Mouse (Mus musculus) cerebral cortex, adult 2 months (tissue): ENCODE results near the gene Gfod2.

Source experiments
- WGBS: fragments of 180-500 bp; shearing (Covaris S2); methylation state at CpG from one replicate; pipeline ENCODE4 v1.1.7; 2018; 5-methylcytosine and 5-hydroxymethylcytosine counted together

The Gfod2 gene

DNA sequence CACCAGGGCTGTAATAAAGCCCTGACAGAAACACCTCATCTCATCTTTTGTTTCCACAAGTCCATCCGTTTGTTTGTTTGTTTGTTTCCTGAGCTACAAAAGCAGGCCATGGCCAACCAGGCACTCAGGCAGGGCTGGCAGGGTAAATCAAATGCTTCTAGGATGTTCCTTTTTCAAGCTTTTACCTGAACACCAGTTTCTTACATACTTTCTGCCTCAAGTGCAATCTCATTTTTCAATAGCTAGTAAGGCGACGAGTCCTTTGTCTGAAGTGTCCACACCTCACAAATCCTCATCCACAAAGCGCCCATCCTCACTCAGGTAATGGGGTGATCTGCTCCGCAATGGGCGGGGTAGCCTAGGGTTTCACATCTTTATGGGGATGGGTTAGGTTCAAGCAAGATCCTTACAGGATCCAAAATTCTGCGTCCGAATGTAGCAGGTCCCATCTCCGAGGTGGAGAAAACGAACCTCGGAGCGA lies 628 bp downstream of the Gfod2 start:
- 2% methylated on average over 12 of the region's 12 CpGs for WGBS

DNA sequence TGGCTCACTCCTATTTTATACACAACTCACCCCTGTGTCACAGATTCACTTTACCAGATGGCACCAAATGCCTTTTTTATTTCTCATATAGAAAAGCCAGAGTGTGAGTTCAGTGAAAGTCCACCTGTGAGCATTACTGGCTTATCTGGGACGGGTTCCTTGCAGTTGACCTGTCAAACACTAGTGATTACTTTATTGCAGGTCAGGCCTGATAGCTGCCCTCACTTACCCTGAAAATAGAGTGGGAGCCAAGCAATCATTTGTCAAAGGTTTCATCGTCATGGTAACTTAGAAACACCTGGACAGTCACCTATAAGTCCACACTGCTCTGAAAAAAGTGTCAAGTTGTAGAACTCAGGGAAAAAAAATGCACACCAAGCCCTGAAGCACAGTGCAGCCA lies 3.8 kb downstream of the Gfod2 start:
- WGBS = 97% methylated on average over 2 of the region's 2 CpGs

DNA sequence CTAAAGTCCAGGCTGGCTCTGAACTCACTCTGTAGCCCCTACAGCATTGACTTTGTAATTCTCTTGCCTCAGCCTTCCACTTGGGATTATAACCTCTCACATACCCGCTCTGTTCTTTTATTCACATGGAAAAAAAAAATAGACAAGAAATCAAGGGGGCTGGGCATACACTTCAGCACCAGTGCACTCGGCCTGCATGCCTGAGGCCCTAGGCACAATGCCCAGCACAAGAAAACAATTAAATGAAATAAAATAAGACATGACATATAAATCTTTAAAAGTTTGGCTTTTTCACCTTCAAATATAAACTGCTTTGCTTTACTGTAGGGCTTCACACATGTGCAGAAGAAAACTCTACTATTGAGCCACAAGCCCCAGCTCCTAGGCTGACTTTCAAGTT lies 4.5 kb downstream of the Gfod2 start:
- WGBS = 73% methylated on average over 2 of the region's 2 CpGs

DNA sequence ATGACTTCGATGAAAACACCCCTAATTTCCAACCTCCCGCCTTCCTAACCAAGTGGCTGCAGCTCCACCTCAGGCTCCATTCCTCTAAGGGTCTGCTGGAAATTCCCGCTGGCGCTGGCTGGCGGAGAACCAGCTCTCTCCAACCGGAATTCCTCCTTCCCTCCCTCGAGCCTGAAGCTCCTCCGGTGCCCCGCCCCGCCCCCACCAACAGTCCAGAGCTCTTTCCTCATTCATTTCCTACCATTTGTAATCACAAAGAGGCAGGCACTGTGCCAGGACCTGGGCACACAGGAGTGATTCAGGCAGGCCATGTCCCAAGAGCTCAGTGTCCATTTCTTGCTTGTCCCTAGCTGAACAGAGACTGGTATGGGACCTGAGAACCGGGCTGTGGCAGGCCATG lies 7.9 kb downstream of the Gfod2 start:
- WGBS = 25% methylated on average over 11 of the region's 11 CpGs

DNA sequence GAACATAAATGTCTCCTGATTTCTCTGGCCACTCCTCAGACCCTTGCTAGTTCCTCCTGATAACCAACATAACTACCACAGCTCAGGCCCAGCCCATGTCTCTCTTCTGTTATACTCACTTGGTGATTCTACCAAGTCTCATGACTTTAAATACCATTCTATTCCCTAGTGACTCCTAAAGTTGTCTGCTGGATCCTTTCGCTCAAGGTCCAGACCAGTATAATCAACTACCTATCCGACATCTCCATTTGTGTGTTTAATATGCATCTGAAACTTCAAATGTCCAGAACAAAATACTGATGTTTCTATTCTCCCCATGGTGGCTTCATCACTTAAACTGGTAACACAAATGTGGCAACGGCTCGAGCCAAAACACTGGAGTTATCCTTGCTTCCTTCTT lies 15.2 kb downstream of the Gfod2 start:
- 88% methylated on average over 4 of the region's 4 CpGs for WGBS

DNA sequence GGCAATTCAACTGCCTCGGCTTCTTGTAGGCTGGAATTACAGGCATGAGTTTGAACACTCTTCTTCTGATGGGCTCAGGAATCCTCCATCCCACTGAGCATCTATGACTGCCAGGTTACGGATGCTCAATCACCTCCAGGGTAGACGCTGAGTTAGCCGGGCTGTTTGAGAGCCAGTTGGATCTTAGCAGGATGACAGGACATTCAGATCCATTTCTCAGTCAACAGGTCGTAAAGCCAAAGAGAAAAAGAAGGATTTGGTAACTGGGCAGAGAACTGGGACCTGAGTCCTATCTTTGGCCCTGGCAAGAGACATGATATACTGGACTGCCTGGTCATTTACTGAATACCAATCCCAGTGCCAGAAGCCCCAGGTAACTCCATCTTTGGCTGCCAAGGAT lies 19.2 kb downstream of the Gfod2 start:
- 94% methylated on average over 5 of the region's 5 CpGs for WGBS

DNA sequence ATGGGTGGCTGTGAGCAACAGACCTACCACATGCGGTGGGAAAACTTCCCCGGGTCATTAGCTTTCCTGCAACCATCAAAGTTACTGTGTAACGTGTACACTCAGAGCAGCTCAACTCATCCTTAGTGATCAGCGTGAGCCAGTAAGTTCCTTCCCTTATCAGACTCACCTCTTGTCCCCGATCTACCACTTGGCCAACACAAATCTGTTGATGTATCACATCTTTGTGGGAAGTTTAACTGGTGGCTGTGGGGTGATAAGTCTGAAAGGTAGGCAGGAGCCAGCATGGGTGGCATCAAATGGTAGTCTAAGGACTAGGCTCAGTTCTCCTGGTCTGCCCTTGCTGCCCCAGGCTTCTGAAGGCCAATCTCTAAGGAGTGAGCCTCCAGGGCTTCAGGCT lies 26.3 kb downstream of the Gfod2 start:
- WGBS = 96% methylated on average over 5 of the region's 5 CpGs

DNA sequence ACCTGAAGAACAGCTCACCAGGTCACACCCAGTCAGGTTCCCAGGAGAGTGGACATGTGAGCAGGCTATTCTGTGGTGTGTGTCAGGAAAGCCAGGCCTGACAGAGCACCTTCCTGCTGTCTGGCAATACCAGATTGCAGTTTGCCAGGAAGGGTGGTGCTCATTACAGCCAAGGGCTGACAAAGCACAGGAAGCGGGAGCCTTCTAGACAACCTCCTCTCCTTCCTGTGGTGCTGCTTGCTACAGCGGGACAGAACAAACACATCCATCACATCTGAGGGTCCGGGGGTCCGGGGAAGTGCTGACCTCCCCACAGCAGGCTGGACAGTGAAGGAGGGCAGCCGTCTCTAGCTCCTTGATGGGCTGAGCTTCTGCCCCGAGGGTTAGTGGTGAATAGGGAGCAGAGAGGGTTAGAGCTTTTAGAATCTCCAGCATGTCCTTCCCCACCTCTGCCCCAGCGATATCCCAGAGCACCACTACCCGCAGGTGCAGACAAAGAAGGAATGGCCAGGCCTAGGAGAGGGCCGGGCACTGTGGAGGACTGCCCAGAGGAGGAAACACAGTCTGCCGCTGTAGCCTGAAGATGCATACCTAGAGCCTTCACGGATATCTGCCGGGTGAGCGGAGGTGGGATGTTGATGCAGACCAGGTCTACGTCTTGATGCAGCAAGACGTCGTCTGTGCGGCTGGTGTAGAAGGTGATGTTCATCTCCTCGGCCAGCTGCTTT lies 30.9 kb downstream of the Gfod2 start:
- 88% methylated on average over 18 of the region's 18 CpGs for WGBS

DNA sequence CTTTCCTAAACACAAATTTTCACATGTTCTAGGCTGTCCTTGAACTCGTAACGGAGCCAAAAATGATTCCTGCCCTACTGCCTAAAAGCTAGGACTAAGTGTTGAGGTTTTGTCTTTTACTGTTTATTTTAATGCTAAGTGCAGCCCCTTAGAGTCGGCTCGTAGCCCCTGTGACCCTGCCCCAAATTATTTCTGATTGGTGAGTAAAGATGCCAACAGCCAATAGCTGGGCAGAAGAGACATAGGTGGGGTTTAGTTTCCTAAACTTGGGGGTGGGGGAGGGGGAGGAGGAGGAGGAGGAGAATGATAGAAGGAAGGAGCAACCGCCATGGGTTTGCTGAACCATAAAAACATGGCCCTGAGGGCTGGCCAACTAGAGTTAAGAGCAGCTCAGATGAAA lies 32.7 kb downstream of the Gfod2 start:
- 87% methylated on average over 5 of the region's 5 CpGs for WGBS

DNA sequence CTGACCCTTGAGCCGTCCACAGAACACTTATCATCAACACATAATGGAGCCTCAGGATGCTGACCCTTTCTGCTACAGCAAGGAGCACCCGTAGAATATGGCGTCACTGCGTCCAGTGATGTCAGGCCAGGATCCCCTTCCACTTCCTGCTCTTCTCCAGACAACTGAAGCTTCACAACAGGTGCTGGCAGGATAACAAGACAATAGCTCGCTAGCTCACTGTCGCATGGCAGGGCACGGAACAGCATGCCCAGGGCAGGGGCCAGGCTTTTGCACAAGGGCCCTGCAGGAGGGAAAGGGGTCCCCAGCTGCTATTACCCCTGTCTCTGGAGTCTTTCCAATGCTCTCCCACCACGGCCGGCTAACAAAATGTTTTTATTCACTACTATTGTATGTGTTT lies 35.6 kb downstream of the Gfod2 start:
- WGBS = 84% methylated on average over 9 of the region's 9 CpGs

DNA sequence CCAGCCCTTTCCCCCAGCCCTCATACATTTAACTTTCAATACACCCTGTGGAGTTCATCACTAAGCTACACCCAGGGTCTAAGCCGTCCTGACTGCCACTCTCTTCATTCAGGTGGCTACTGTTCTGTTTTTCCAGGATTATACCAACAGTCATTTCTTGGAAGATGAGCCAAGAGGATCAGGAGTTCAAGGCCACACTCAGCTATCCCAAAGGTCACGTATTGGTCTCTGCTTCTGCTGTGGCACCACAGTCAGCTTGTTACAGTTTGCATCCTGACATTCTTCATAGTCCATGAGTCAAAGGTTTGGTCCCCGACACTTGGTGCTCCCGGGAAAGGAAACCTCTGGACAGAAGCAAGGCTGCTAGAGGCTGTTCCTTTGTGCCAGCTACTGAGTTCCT lies 38.8 kb downstream of the Gfod2 start:
- 85% methylated on average over 4 of the region's 4 CpGs for WGBS

DNA sequence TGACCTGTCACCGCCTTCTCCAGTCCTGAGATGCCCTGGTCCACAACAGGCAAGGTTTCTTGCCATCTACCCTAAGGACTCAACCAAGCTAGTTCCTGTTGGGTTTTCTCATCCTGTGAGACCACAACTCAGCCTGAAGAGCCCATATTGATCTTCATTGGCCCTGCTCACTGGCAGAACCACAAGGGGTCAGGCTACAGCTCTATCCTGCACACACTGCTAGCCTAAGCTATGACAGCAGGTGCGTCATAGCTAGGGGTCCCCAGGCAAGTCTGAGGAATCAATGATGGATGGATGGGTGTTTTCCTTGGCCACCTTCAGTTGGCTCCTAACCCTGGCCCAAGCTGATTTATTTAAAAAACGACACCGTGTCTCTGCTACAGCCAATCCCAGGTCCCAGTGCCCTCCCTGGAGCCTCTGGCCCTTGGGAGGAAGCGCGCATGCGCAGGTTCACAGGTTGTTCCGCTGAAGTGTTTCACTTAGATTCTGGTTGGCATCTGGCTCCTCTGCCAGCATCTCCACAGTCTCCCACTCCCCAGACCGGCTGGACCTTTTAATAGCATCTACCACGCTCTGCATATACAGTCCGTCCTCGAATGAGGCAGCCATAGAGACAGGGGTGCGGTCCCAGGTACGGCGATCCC lies 42.0 kb downstream of the Gfod2 start:
- 90% methylated on average over 15 of the region's 15 CpGs for WGBS

DNA sequence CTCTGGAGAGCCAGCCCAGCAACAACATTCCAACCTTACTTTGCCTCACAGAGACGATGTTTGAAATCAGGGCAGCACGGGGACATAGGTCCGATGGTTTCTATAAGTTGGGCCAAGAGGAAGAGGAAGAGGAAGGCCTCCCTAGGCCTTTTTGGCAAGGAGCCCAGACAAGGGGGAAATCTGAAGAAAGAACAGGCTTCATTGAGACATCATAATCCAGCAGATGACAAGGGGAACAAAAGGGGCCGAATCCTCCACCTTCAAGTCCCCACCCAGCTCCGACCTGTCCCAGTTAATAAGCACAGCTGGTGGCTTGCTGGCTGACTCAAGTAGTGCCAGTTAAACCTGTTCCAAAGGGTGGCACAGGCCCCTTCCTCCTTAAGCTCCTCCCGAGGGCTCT lies 43.4 kb downstream of the Gfod2 start:
- 68% methylated on average over 6 of the region's 6 CpGs for WGBS

DNA sequence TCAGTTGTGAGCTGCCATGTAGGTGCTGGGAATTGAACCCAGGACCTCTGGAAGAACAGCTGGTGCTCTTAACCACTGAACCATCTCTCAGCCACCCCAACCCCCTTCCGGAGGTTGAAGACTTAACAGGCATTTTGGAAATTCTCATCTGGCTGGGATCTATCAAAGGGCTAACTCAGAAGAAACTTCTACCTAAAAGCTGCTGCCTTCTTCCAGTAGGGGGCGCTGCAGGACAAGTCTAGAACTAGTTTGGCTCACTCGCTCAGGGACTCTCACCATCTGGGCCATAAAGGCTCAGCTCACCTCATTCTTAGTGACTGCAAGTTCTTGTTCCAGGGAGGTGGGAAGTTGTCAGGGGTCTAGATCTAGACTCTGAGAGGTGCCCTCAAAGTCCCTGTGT lies 44.3 kb downstream of the Gfod2 start:
- 6% methylated on average over 3 of the region's 3 CpGs for WGBS

DNA sequence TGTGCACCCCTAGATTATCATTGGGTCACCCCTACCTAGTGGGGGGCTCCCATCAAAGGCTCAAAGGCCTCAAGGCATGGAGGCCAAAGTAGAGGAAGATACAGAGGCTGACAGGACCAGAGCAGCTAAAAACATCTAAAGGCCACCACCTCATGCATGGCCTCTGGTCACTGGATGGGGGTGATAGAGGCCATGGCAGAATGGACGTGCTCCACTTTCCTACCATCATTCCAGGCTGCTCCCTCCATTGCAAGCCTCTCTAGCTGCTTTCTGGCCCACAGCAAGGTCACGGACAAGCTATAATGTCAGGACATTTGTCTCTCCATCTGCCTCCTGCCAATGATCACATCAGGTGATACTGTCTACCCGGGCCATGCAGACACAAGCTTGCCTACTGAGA lies 46.2 kb downstream of the Gfod2 start:
- 86% methylated on average over 3 of the region's 3 CpGs for WGBS

DNA sequence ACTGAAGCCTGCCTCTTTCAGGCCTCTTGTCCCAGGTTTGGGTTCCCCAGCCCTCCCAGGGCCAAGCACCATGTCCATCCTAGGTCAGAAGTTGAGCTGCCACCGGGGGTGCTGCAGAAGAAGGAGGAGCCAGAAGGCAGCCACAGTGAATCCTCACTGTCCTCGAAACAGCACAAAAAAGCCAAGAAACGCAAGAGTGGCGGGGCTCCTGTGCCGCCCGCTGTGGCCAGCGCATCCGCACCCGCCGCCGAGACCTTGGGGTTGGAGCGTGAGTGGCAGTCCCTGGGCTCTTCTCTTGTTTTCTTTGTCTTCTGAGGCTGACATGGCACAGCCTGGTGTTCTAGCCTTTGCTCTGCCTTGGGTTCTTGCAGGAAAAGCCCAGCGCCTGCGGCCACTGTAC lies 49.1 kb downstream of the Gfod2 start:
- 86% methylated on average over 14 of the region's 14 CpGs for WGBS

DNA sequence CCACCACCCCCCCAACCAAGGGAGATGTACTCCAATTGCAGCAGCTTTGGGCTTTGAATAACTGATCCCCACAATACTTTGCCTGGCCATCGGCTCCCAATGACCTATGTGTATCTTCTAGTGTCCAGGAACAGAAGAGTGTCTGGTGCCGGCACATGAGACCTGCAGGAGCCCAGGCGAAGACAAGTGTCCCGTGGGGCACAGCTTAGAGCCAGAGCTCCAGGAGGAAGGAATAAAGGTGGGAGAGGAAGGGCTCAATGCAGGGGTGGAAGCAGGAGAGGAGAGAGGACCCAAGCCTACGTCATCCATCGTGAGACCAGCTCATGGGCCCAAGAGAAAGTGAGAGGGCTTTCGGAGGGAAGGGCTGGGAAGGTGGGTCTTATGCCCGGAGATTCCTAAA lies 49.8 kb downstream of the Gfod2 start:
- 93% methylated on average over 8 of the region's 8 CpGs for WGBS

DNA sequence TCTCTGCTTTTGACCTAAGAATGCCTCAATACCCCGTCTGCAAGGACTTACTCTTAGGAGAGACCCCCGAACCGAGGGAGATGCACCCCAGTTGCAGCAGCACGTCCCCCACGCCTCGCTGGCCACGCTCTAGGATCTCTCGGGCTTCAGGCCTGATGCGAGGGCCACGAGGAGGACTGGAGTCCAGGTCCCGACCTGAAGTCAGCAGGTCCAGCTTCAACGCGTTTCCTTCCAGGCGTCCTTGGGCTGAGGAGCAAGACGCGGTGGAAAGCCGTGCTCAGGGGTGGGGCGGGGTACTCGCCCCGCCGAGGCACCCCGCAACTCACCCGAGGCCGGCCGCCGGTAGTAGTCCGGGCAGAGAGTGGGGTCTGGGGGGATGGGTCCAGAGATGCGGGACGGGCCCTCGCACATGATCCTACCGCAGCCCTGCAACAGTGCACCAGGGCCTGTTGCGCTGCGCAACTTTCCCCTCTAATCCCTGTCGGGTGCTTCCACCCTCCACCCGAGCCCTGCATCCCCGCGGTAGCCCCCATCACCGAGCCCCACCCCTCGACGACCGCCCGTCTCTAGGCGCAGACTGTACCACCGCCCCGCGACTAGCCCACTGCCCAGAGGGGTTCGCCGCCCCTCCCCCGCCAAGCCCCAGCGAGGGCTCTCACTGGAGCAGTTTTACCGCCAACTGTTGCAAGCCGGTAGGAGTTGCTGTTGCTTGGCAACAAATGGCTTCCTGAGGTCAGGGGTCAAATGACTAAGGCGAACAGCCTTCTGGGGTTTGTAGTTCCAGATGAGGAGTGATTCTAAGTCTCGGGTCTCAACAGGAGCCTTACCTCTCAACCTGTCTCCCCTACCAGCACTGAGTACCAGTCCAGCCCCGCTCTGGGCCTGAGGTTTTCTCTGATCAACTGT lies 50.7 kb downstream of the Gfod2 start, which contains the start of the genes 4933405L10Rik and Enkd1:
4933405L10Rik (plus strand) TSS at position 158 of the 906 bp plus-strand sequence.
Enkd1 (minus strand) TSS at position 713 of the 906 bp plus-strand sequence.
- 1% methylated on average over 55 of the region's 55 CpGs for WGBS

DNA sequence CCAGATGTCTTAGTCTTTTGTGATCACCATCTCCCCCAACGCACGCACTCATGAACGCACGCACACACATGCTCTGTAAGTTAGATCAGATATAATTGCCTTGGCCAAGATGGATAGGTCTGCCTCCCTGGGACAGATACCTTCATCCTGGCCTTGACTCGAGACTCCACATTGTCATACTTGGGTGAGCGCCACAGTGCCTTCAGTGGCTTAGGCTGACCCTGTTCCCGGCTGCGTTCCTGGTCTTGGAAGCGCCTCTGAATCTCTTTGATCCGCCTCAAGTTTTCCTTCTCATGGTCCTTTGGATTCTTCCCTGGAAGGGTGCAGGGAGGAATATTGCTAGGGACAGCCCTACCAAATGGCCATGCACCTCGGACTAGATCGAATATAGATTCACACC lies 52.0 kb downstream of the Gfod2 start:
- 80% methylated on average over 12 of the region's 12 CpGs for WGBS

DNA sequence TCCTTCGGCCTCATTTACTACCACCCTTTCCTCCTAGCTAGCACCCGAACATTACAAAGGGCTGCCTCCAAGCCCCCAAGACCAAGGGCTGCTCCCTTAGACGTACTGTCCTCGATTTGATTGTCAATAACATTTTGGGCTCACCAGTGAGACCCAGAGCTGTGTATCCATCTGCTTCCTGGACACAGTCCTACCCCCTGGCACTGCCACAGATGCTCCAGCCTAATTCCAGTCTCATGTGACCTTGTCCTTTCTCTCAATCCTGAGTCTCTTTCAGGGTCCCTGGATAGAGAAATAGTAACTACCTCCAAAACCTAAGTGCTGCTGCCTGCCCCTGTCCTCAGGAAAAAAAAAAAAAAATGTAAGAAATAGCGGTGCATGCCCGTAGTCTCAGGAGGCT lies 53.5 kb downstream of the Gfod2 start:
- WGBS = 87% methylated on average over 6 of the region's 6 CpGs

DNA sequence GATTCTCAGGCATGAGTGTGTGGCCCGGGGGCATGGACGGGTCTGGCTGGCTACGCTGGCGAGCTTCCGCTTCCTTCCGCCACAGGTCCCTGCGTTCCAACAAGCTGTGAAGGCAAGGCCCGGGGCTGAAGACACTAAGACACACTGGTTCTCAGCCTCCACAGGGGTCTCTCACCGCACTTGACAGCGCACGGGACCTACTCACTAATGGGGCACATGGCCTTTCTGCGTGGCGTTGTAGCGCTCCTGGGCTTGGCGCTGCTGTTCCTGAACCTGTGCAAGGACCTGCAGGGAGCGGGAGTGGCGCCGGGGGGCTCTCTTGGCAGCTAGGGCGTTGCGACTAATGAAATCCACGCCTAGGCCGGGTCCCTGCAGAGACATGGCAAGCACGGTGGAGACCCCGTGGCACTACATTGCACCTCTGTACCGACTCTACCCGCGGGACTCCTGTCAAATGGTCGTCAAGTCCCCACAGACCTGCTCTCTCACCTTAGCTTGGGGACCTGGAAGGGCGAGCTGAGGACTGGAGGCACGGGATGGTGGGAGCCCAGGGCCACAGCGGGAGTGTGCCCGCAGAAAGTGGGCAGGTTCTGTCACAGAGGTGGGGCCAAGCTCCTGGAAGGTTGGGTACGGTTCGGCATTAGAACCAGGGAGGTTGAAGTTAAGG lies 54.2 kb downstream of the Gfod2 start:
- WGBS = 94% methylated on average over 34 of the region's 34 CpGs
